Mouse (Mus musculus): ENCODE data around the gene Taar8a.
"Not testable (repeated sequence)": the region's sequence is repeated elsewhere in the genome, so short reads cannot be mapped to it uniquely, and the experiment has no call there.

The Taar8a gene

GRCm38 (mm10) chr10:24076200-24076599 is at the start of gene Taar8a:
TSS of gene Taar8a (plus strand) at chr10:24076500.
- DNase-seq = not testable (repeated sequence)

GRCm38 (mm10) chr10:24026922-24027321 is 49.4 kb upstream of the Taar8a start, which contains the start of gene Taar7d:
TSS of gene Taar7d (plus strand) at chr10:24027222.
- no peak for DNase-seq

- no peak for DNase-seq
These were observed 45.0 kb upstream of the Taar8a start for GRCm38 (mm10) chr10:24031347-24031746.

GRCm38 (mm10) chr10:24037314-24037713 is 39.0 kb upstream of the Taar8a start, which contains the start of gene Taar7e:
TSS of gene Taar7e (plus strand) at chr10:24037614.
- DNase-seq = no peak

GRCm38 (mm10) chr10:24040120-24040869 is 36.0 kb upstream of the Taar8a start:
- DNase-seq = no peak

GRCm38 (mm10) chr10:24049210-24049609 is 27.1 kb upstream of the Taar8a start, which contains the start of gene Taar7f:
TSS of gene Taar7f (plus strand) at chr10:24049510.
- DNase-seq = no peak

GRCm38 (mm10) chr10:24052039-24052438 is 24.3 kb upstream of the Taar8a start:
- DNase-seq = no peak

- DNase-seq = no peak
These were observed 17.3 kb upstream of the Taar8a start for GRCm38 (mm10) chr10:24058986-24059385.

- not testable (repeated sequence) for DNase-seq
These were observed 1.5 kb upstream of the Taar8a start for GRCm38 (mm10) chr10:24074751-24075150.

GRCm38 (mm10) chr10:24080166-24080565 is 3.9 kb downstream of the Taar8a start:
- peak; percentile 40 to 68 for DNase-seq

- DNase-seq = no peak
These were observed 9.6 kb downstream of the Taar8a start for GRCm38 (mm10) chr10:24085936-24086335.

GRCm38 (mm10) chr10:24086555-24086954 is 10.3 kb downstream of the Taar8a start:
- no peak for DNase-seq

- no peak for DNase-seq
These were observed 10.9 kb downstream of the Taar8a start for GRCm38 (mm10) chr10:24087168-24087567.

GRCm38 (mm10) chr10:24092194-24092593 is 15.9 kb downstream of the Taar8a start, which contains the start of gene Taar8b:
TSS of gene Taar8b (minus strand) at chr10:24092294.
- DNase-seq = no peak

GRCm38 (mm10) chr10:24097010-24097409 is 20.7 kb downstream of the Taar8a start:
- DNase-seq = peak in 1 of 2 experiments; percentile 6

- DNase-seq = not testable (repeated sequence)
These were observed 25.5 kb downstream of the Taar8a start, which contains the start of gene Taar8c for GRCm38 (mm10) chr10:24101812-24102211. TSS of gene Taar8c (minus strand) at chr10:24101912.

- not testable (repeated sequence) for DNase-seq
These were observed 27.0 kb downstream of the Taar8a start for GRCm38 (mm10) chr10:24103299-24103698.

- DNase-seq = no peak
These were observed 31.4 kb downstream of the Taar8a start for GRCm38 (mm10) chr10:24107747-24108146.

- peak in 1 of 2 experiments; percentile 28 for DNase-seq
These were observed 31.9 kb downstream of the Taar8a start for GRCm38 (mm10) chr10:24108236-24108635.

- not testable (repeated sequence) for DNase-seq
These were observed 33.1 kb downstream of the Taar8a start, which contains the start of gene Taar9 for GRCm38 (mm10) chr10:24109434-24109833. TSS of gene Taar9 (minus strand) at chr10:24109534.

- DNase-seq = peak; percentile 67 to 75
These were observed 34.9 kb downstream of the Taar8a start for GRCm38 (mm10) chr10:24111116-24111778.

All from kidney, postnatal 36 days (tissue).